Mouse (Mus musculus) ES-E14 (cell line): ENCODE results near the gene Taldo1.

Experiments
- CHD2 ChIP-seq: IDR thresholded peaks from 2 replicates; pipeline ENCODE4 v1.6.1; 2014; ENCODE audit warnings: mild to moderate bottlenecking, low read depth, low read length, inconsistent platforms
- HCFC1 ChIP-seq: IDR thresholded peaks from 2 replicates; pipeline ENCODE4 v1.6.1; 2012; ENCODE audit warnings: low read length, inconsistent platforms, borderline replicate concordance; ENCODE audit not compliant: insufficient read depth
- MAFK ChIP-seq: IDR thresholded peaks from 2 replicates; pipeline ENCODE4 v1.6.1; 2014; ENCODE audit warnings: mild to moderate bottlenecking, low read depth, low read length, inconsistent platforms; ENCODE audit not compliant: insufficient read depth
- ZC3H11A ChIP-seq: IDR thresholded peaks from 2 replicates; pipeline ENCODE4 v1.6.1; 2012; ENCODE audit warnings: low read depth, mild to moderate bottlenecking, inconsistent platforms, low read length, borderline replicate concordance

DNA sequence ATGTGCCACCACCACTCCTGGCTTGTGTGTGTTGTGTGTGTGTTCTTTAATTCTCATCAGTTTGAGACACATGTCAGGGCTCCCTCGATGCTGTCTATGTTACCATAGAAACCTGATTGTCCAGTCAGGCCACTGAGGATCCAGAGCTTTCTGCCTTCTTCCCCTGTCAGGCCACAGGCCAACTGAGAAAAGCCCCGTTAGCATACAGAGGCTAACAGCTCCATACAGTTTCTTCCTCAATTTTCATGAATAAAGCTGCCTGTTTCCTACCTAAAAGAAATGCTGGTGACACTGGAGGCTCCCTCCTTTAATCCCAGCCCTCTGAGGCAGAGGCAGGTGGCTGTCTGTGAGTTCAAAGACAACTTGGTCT is 44.5 kb downstream of the Taldo1 start:
- TF ChIP-seq HCFC1 (no peak), ZC3H11A (no peak), MAFK (no peak), CHD2 (no peak)
